Mouse (Mus musculus) olfactory bulb, adult 2 months (tissue): ENCODE measurements at regions not wholly inside any gene's neighbourhood (a gene's known extent, or its start where the extent isn't known, plus 50 kb on each side); places are given as distances from the start of the nearest gene placed in this dataset.

Experiments used
- CTCF ChIP-seq: fragments of 200-500 bp; IDR thresholded peaks from 2 replicates; pipeline ENCODE4 v1.5.1; 2012; ENCODE audit warnings: low read depth, mild to moderate bottlenecking, low read length, moderate library complexity; ENCODE audit not compliant: insufficient read depth
- POLR2A ChIP-seq: fragments of 200-500 bp; IDR thresholded peaks from 2 replicates; pipeline ENCODE4 v1.6.1; 2012; ENCODE audit warnings: mild to moderate bottlenecking, low read depth, low read length, moderate library complexity; ENCODE audit not compliant: insufficient read depth

DNA sequence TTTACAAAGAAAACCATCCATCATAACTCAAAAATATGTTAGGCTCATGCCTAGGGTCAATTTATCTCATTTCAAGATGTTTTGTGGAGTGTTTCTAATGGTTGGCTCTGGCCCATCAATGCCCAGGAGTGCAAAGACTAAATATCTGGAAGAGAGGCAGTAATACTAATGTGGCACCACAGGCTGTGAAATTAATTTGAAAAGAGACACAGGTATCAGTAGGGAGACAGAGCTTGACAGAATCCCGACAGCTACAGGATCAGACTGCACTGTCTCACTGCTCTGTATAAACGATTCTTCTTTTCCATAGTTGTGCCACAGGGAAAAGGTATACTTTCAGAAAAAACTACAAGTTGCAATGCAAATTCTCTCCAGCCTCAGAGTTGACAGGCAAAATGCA, 308.1 kb upstream of the Emcn start:
- no peak for TF ChIP-seq CTCF
- TF ChIP-seq POLR2A, result no peak
